ENCODE assay signal across 20 mouse cellular contexts in genomic region chr10:24292671-24293070, GRCm38 (mm10).
"Had no signal": no experiment of that assay in that cellular context is flagged by ENCODE, and none has a peak within 500 bp of the region (broad histone marks: within the 10 kb centered on the region; RNA-seq: fewer than 3 reads in every experiment).

No protein-coding gene starts in this region.

- H3K9ac ChIP-seq: kidney, embryonic 15.5 days; limb, embryonic 13.5 days; liver, embryonic 12.5 days; liver, embryonic 15.5 days; midbrain, embryonic 12.5 days; midbrain, embryonic 15.5 days had no signal

- H3K27ac ChIP-seq: kidney, embryonic 15.5 days; limb, embryonic 10.5 days; limb, embryonic 13.5 days; liver, embryonic 12.5 days; liver, embryonic 15.5 days; midbrain, embryonic 12.5 days; midbrain, embryonic 15.5 days; stomach, postnatal 0 days had no signal

- H3K4me2 ChIP-seq: kidney, embryonic 15.5 days; limb, embryonic 13.5 days; liver, embryonic 12.5 days; liver, embryonic 15.5 days; midbrain, embryonic 12.5 days; midbrain, embryonic 15.5 days had no signal

- H3K4me3 ChIP-seq: kidney, embryonic 15.5 days; limb, embryonic 10.5 days; limb, embryonic 13.5 days; liver, embryonic 12.5 days; liver, embryonic 15.5 days; midbrain, embryonic 12.5 days; midbrain, embryonic 15.5 days had no signal

- ATAC-seq: intestine, postnatal 0 days; liver, embryonic 12.5 days; midbrain, embryonic 15.5 days had no signal

- DNase-seq: kidney, adult 2 months; kidney, postnatal 14 days; kidney, postnatal 4 days; liver; lung, adult 2 months; lung, postnatal 14 days; lung, postnatal 4 days; right cerebral cortex, adult 18-20 months; right cerebral cortex, postnatal 14 days; right cerebral cortex, postnatal 4 days; thymus, postnatal 36 days had no signal

- H3K27me3 ChIP-seq: kidney, embryonic 15.5 days; limb, embryonic 13.5 days; liver, embryonic 12.5 days; liver, embryonic 15.5 days; midbrain, embryonic 12.5 days; midbrain, embryonic 15.5 days had no signal

- H3K36me3 ChIP-seq: kidney, embryonic 15.5 days; limb, embryonic 10.5 days; limb, embryonic 13.5 days; liver, embryonic 12.5 days; liver, embryonic 15.5 days; midbrain, embryonic 12.5 days; midbrain, embryonic 15.5 days had no signal

- H3K9me3 ChIP-seq: kidney, embryonic 15.5 days; limb, embryonic 10.5 days; limb, embryonic 13.5 days; liver, embryonic 12.5 days; liver, embryonic 15.5 days; midbrain, embryonic 12.5 days; midbrain, embryonic 15.5 days had no signal

- H3K4me1 ChIP-seq: limb, embryonic 10.5 days; liver, embryonic 12.5 days; liver, embryonic 15.5 days; midbrain, embryonic 12.5 days; midbrain, embryonic 15.5 days had no signal
